Mouse (Mus musculus) cerebellum, adult 2 months (tissue): ENCODE results near the gene Rbms3.

Experiments used
- CTCF ChIP-seq: fragments of 200-500 bp; IDR thresholded peaks from 2 replicates; pipeline ENCODE4 v1.5.1; 2011; ENCODE audit warnings: low read depth, mild to moderate bottlenecking, control low read depth, low read length, moderate library complexity, borderline replicate concordance; ENCODE audit not compliant: insufficient read depth
- POLR2A ChIP-seq: fragments of 200-500 bp; IDR thresholded peaks from 2 replicates; pipeline ENCODE4 v1.6.1; 2011; ENCODE audit warnings: low read length, control low read depth, borderline replicate concordance; ENCODE audit not compliant: insufficient read depth

GRCm38 (mm10) chr9:117205395-117205794, 424.3 kb downstream of the Rbms3 start:
- no peak for TF ChIP-seq CTCF
- no peak for TF ChIP-seq POLR2A
